Mouse (Mus musculus): Measurements from ENCODE around the gene Tbc1d1.

- TF ChIP-seq GATA1 (IDR thresholded peaks at IDR 0.05; ENCODE audit: borderline replicate concordance, low read length), result no peak
- no peak for TF ChIP-seq FLI1 (IDR thresholded peaks at IDR 0.05; ENCODE audit: low read length)
Observed at GRCm38 (mm10) chr5:64161917-64162316, 5.8 kb downstream of the Tbc1d1 start.

All from megakaryocyte, embryonic 14.5 days (primary cell).